Mouse (Mus musculus): ENCODE measurements around the gene Bard1. TPM values are rescaled to one million over a fixed set of nuclear protein-coding genes. Genes with fewer than 3 reads are reported as not detected.

Gene Bard1
- total and polyA plus RNA-seq, 2 experiments from 2014 or later = 0.66 to 5.6 TPM

DNA sequence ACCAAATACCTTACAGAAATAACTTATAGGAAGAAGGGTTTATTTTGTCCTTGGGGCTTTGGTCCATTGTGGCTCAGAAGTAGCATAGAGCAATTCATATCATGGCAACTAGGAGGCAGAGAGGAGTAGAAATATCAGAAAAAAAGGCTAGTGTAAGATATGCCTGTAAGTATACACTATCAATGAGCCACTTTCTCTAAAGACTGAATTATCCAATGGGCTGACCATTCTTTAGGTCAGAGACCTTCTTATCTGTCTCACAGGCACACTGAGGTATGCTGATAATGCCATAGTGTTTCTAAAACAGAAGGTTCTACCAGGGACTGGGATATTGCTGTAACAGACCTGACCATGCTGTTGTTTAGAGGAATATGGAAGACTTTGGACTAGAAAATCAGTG, 32.2 kb downstream of the Bard1 start:
- DNase-seq (ENCODE audit: low spot score) (no peak), ATAC-seq (ENCODE audit: insufficient read depth, low read depth) (no peak)
- 0 out of 2 replicates have a peak, but pooled peaks cover 12% of the 10 kb centered on the region for H3K36me3 ChIP-seq (replicated peaks; ENCODE audit: control insufficient read depth, insufficient read depth, low read length)
- H3K27ac ChIP-seq (ENCODE audit: low read depth) = no peak overlapping the region
- peaks cover 7% of the 10 kb centered on the region; the same call in 1 of the 2 replicates for H3K4me1 ChIP-seq (ENCODE audit: control insufficient read depth, insufficient read depth)
- H3K27me3 ChIP-seq (ENCODE audit: control insufficient read depth, insufficient read depth, low read length) = no peaks in the 10 kb centered on the region
- no peak for TF ChIP-seq CTCF (IDR thresholded peaks at IDR 0.05; ENCODE audit: low read depth)
- no peak for TF ChIP-seq EP300 (IDR thresholded peaks at IDR 0.05; ENCODE audit: low read depth)
- H3K9me3 ChIP-seq (replicated peaks; ENCODE audit: control insufficient read depth, low read length) = no peaks in the 10 kb centered on the region
- no peak overlapping the region for H3K4me2 ChIP-seq (ENCODE audit: low read depth, low read length)
- H3K9ac ChIP-seq (replicated peaks; ENCODE audit: low read depth, low read length) = no peak overlapping the region
- no peak overlapping the region for H3K4me3 ChIP-seq (ENCODE audit: low read depth, low read length)

DNA sequence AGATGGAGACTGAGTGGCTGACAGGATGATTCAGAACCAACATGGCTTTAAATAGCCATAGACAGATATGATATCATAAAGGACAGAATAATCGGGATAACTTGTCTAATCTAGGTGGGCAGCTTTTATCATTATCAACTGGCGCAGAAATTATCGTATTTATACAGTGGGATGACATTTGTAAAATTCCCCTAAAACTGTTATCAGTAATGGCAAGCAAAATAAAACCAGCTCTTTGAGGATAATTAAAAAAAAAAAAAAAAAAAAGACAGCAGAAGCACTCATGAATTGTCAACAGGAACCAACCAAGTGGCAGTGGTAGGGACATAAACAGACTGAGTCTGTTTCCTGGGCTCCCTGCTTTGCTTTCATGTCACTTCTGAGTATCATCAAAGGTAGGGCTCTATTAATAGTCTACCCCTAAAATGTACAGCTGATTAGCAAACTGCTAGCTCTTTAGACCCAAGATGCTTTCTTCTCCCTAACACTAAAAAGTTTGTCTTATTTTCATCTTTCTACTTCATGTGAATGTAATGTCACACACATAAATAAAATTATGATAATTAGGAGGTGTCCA, 34.1 kb downstream of the Bard1 start:
- Histone ChIP-seq H3K9me3 (replicated peaks; ENCODE audit: control insufficient read depth, low read length) (no peaks in the 10 kb centered on the region), H3K9ac (replicated peaks; ENCODE audit: low read depth, low read length) (no peak overlapping the region), H3K4me2 (ENCODE audit: low read depth, low read length) (no peak overlapping the region), H3K4me1 (ENCODE audit: control insufficient read depth, insufficient read depth) (peaks cover 7% of the 10 kb centered on the region; the same call in 1 of the 2 replicates), H3K27me3 (ENCODE audit: control insufficient read depth, insufficient read depth, low read length) (no peaks in the 10 kb centered on the region), H3K4me3 (ENCODE audit: low read depth, low read length) (no peak overlapping the region), H3K36me3 (replicated peaks; ENCODE audit: control insufficient read depth, insufficient read depth, low read length) (no peaks in the 10 kb centered on the region), H3K27ac (ENCODE audit: low read depth) (no peak overlapping the region)
- WGBS = 40% methylated on average over 3 of the region's 3 CpGs
- DNase-seq (ENCODE audit: low spot score) (no peak), ATAC-seq (ENCODE audit: insufficient read depth, low read depth) (no peak)
- TF ChIP-seq CTCF (IDR thresholded peaks at IDR 0.05; ENCODE audit: low read depth) = no peak
- TF ChIP-seq EP300 (IDR thresholded peaks at IDR 0.05; ENCODE audit: low read depth) = no peak

DNA sequence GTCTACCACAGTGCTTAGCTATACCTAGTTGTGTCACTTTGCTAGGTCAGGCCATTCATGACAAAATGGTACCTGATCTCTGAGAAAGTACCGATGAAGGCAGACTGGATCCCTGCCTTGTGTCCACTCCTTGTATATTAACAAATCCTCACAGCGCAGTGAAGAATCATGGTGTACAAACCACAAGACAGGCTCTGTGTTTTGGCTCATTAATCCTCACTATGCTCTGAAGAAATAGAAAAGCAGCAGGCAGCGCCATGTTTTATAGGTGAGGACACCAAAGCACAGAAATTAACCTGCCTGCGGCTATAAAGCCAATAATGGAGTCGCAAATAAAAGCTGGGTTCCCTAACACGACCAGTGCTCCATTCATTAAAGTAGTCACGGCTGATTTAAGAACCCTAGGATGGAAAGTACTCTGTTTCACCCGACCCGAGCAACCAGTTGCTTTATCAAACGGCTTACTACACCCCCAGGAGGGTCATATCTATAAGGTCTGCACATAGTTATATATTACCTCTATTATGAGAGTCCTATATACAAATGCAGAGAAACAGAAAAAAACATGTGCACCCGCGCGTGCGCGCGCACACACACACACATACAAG, 39.0 kb downstream of the Bard1 start:
- DNase-seq (ENCODE audit: low spot score) (no peak), ATAC-seq (ENCODE audit: insufficient read depth, low read depth) (no peak)
- Histone ChIP-seq H3K27ac (ENCODE audit: low read depth) (no peak overlapping the region), H3K4me1 (ENCODE audit: control insufficient read depth, insufficient read depth) (peaks cover 6% of the 10 kb centered on the region; the same call in 1 of the 2 replicates), H3K36me3 (replicated peaks; ENCODE audit: control insufficient read depth, insufficient read depth, low read length) (no peaks in the 10 kb centered on the region), H3K9me3 (replicated peaks; ENCODE audit: control insufficient read depth, low read length) (no peaks in the 10 kb centered on the region), H3K9ac (replicated peaks; ENCODE audit: low read depth, low read length) (no peak overlapping the region), H3K4me2 (ENCODE audit: low read depth, low read length) (no peak overlapping the region), H3K4me3 (ENCODE audit: low read depth, low read length) (no peak overlapping the region), H3K27me3 (ENCODE audit: control insufficient read depth, insufficient read depth, low read length) (no peaks in the 10 kb centered on the region)
- 96% methylated on average over 16 of the region's 16 CpGs for WGBS
- TF ChIP-seq CTCF (IDR thresholded peaks at IDR 0.05; ENCODE audit: low read depth) (no peak), EP300 (IDR thresholded peaks at IDR 0.05; ENCODE audit: low read depth) (no peak)

DNA sequence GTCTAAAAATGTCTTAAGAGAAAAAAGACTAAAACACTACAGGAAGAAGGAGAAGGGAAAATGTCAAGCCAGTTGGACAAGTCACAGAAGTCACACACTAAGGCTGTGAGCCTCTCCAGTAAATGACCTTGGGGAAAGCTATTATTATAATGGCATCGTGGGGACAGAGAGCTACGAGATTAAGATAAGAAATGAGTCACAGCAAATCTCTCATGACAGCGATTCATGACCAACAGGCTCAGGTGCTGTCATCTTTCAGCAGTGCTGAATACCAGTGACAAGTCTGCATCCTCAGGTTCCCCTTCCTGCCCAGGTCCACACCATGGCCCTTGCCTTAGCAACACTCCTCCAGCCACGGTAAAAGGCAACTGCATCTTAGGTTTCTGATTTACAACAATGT, 46.8 kb downstream of the Bard1 start:
- WGBS = 9% methylated on average over 4 of the region's 4 CpGs
- no peaks in the 10 kb centered on the region for H3K4me1 ChIP-seq (ENCODE audit: control insufficient read depth, insufficient read depth)
- no peak overlapping the region for H3K4me2 ChIP-seq (ENCODE audit: low read depth, low read length)
- H3K4me3 ChIP-seq (ENCODE audit: low read depth, low read length) = no peak overlapping the region
- TF ChIP-seq CTCF (IDR thresholded peaks at IDR 0.05; ENCODE audit: low read depth) (no peak), EP300 (IDR thresholded peaks at IDR 0.05; ENCODE audit: low read depth) (no peak)
- peak overlapping the region; percentile 39 for H3K27ac ChIP-seq (ENCODE audit: low read depth)
- ATAC-seq (ENCODE audit: insufficient read depth, low read depth) (peak; percentile 82), DNase-seq (ENCODE audit: low spot score) (peak; percentile 69)
- H3K36me3 ChIP-seq (replicated peaks; ENCODE audit: control insufficient read depth, insufficient read depth, low read length) = 0 out of 2 replicates have a peak, but pooled peaks cover 9% of the 10 kb centered on the region
- H3K9ac ChIP-seq (replicated peaks; ENCODE audit: low read depth, low read length) = no peak overlapping the region
- H3K9me3 ChIP-seq (replicated peaks; ENCODE audit: control insufficient read depth, low read length) = no peaks in the 10 kb centered on the region
- no peaks in the 10 kb centered on the region for H3K27me3 ChIP-seq (ENCODE audit: control insufficient read depth, insufficient read depth, low read length)

DNA sequence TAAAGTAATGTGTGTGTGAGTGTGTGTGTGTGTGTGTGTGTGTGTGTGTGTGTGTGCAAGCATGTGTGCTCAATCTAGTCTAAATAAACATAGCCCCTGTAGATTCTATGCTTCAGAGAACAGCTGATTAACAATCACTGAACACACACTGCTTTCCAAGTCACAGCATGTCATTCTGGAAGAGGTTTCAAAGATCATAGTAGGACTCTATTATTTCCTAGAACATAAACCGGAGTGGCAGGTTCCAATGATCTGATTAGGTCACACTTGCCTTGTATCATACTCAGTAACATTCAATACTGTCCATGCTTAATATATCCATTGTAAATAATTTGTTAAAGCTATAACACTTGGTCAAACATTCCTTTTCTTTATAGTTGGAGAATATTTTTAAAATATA, 47.5 kb downstream of the Bard1 start:
- no peaks in the 10 kb centered on the region for H3K9me3 ChIP-seq (replicated peaks; ENCODE audit: control insufficient read depth, low read length)
- ATAC-seq (ENCODE audit: insufficient read depth, low read depth) (no peak), DNase-seq (ENCODE audit: low spot score) (no peak)
- H3K36me3 ChIP-seq (replicated peaks; ENCODE audit: control insufficient read depth, insufficient read depth, low read length) = 0 out of 2 replicates have a peak, but pooled peaks cover 9% of the 10 kb centered on the region
- H3K27me3 ChIP-seq (ENCODE audit: control insufficient read depth, insufficient read depth, low read length) = no peaks in the 10 kb centered on the region
- H3K4me2 ChIP-seq (ENCODE audit: low read depth, low read length) = no peak overlapping the region
- 82% methylated on average over 1 of the region's 1 CpGs for WGBS
- TF ChIP-seq CTCF (IDR thresholded peaks at IDR 0.05; ENCODE audit: low read depth) = no peak
- no peak for TF ChIP-seq EP300 (IDR thresholded peaks at IDR 0.05; ENCODE audit: low read depth)
- H3K27ac ChIP-seq (ENCODE audit: low read depth) = peak overlapping the region; percentile 39; the same call in 1 of the 2 replicates
- no peaks in the 10 kb centered on the region for H3K4me1 ChIP-seq (ENCODE audit: control insufficient read depth, insufficient read depth)
- no peak overlapping the region for H3K4me3 ChIP-seq (ENCODE audit: low read depth, low read length)
- no peak overlapping the region for H3K9ac ChIP-seq (replicated peaks; ENCODE audit: low read depth, low read length)
